Mouse (Mus musculus): ENCODE measurements around the gene Tmem129.

Tmem129 gene

DNA sequence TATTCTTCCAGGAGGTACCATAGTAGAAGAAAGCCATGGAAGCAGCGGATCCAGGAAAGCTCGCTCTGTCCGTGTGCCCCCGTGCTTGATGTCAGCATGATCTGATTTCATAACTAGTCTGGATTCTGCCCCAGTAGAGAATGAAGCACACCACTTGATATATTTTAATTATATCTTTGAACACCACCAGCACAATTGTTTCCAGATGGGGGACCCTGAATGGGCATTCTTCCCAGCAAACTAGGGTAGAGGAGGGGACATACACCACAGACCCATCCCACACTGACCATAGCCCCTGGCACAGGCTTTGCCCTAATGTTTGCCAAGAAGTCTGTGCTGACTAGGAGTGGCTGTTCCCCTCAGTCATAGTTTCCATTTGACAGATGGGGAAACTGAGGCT is 26.7 kb upstream of the Tmem129 start:
- no peak for DNase-seq

DNA sequence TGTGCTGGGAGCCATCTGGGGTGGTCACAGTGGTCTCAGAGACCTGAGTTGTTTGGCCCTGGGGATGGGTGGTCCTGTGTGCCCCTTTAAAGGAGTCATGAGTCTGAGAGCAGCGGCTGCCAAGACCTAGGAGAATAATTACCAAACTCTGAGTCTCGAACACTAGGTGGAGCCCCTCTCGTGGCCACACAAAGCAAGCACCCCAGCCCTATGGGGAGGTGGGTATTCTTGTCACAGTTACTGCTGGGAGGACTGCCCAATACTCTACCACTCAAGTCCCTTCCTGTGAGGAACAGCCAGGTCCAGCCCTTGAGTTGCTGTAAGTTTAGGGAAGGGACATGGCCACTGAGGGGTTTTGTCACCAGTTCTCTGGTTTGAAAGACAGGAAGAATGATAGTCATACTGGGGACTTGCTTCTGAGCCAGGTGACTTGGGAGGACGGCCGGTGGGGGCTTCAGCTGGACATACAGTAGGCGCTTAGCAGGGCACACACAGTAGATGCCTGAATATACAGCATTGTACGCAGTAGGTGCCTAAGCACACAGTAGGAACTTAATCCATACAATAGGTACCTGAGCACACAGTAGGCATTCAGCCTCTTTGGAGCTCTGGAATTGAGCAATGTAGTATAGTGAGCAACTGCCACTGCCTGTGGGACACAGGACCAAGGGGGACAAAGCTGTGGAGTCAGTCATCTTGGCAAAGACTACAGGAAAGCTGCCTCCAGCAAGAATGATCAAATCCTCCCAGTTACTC is 25.9 kb upstream of the Tmem129 start:
- DNase-seq: no peak

DNA sequence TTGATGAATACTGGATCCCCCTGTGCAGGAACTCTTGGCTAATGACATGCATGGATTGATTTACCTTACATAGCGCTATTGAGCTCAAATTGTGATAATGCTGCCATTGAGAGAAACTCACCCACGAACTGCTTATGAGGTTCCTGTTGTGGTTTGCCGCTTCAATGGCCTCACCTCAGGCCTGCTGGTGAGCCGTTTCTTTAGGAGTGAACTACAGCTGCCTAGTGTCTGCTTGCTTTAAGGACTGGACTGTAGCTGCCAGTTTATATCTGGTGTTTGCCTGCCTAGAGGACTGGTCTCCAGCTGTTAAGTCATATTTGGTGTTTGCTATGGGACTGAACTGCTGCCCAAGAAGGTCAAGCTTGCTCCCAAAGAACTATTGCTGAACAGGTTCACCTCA is 24.7 kb upstream of the Tmem129 start:
- DNase-seq: no peak

DNA sequence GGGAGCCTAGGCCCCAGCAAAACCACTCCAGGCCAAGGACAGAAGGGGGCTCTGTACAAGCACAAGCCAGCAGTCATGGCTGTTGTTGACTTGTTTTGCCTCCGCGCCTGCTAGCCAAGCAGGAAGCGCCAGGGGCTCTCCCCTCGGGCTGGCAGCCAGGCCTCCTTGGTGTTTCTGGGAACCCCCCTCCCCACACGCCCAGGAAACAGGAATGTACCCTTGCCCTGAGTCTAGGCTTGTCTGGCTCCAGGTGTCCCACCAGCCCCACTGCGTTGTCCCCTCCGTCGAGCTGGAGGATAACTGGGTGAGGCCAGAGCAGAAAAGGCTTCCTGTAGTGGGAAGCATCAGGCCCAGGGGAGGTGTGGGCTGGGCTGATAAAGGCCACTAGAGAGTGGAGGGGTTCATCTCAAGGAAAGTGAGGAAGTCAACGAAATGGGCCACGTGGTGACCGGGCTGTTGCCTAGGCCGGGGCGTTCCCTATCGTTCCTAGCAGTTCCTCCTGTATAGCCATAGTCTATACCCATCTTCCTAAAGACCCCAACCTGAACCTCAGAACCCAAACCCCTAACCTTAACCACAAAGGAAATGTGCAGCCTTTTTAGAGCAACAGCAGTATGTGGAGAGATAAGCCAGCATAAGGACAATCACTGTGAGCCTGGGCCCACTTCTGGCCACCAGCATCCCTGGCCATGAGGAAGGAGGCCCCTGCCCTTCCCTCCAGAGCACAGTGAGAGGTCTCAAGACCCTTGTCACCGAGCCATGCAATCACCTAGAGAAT is 23.6 kb upstream of the Tmem129 start:
- DNase-seq: no peak

DNA sequence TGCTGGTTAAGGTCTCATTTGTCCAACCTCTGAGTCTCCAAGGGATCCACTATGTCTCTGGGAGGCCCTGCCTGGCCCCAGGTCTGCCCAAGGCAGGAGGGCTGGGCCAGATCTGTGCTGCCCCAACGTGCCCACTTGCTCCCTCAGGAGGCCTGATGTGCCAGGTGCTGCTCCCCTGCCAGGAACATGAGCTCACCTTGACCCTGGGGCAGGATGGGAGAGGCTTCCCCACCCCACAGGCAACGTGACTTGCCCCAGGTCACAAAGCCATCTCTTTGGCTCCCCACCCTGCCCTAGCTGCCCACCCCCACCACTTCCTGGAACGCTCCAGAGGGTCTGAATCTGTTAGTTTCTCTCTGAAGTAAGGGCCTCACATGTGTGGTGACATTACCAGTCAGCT is 22.8 kb upstream of the Tmem129 start:
- DNase-seq: no peak

DNA sequence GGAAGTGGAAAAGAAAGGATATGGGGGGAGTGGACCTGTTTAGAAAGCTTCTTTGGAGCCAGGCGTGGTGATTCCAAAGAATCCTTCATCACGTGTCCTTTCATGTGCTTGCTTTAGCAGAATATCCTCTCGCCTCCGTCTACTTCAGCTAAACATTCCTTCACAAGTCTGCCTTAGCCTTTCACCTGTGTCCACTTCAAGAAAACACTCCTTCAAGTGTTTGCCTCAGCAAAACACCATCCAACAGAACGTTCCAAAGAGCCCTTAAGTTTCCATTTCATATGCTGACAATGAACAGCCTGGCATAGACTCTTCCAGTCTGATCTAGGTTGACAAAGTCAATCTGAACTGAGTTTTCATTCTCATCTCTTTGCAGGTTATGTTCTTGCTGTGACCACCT is 20.0 kb upstream of the Tmem129 start:
- no peak for DNase-seq

DNA sequence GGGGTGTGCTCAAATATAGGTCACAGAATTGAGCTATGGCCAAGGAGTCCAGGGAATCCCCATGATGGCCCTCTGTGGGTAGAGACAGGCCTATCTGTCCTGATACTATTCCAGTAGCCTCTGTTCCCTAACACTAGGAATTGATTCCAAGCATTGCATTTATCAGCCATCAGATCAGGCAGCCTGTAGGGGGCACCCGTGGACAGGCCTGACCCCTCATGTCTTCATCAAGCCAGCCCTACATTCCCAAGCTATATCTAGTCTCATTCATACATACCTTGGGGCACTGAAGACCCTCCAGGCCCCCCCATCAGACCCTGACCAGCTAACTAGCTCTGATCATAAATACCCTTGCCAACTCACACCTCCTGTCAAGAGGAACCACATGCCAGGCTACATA is 17.7 kb upstream of the Tmem129 start:
- DNase-seq: peak; percentile 48 to 51

DNA sequence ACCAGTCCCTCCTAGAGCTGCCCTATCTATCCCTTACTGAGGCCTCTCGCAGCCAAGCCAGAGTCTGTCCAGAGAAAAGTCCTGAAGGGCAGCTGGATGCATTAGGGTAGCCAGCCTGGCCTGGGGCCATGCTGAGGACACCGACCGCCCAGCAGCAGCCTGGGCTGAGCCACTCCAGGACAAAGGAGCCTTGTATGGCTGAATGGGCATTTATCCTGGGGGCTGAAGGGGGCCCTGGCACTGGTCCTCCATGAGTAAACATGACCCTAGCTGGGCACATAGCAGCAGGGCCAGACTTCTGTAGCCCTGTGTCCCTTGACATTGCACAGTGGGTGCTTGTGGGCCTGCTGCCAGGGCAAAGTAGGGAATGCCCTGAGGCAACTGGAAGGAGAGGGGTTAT is 16.2 kb upstream of the Tmem129 start:
- peak in 1 of 2 experiments; percentile 25 for DNase-seq

DNA sequence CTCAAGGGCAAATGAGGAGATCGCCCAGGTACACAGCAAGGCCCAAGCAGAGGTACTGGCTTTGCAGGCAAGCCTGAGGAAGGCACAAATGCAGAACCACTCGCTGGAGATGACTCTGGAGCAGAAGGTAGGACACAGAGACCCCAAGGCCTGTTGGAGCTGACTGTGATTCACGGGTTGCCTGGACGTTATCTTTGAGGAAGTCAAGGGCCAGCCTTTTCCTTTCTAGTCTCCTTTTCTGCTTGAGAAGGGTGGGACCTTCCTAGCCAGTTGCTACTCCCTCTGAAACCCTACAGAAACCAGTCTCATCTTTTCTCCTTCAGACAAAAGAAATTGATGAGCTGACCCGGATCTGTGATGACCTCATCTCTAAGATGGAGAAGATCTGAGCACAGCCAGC is 13.4 kb upstream of the Tmem129 start:
- DNase-seq: no peak

DNA sequence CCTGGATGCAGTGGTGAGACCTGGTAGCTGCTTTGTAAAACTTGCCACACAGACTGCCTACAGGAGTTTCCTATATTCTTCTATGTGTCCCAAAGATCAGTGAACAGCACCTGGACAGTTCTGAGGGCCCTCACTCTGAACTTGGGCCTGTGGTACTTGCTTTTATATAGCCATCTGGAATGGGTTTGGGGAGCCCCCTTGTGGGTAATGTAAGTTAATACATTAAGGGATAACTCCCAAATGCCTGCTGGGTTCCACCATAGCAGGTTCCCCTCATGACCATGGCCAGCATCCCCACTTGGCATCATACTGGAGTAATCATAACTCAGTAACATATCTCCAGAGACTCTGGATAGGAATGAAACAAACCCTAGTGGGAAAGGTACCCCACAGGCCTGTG is 10.0 kb upstream of the Tmem129 start:
- no peak for DNase-seq

DNA sequence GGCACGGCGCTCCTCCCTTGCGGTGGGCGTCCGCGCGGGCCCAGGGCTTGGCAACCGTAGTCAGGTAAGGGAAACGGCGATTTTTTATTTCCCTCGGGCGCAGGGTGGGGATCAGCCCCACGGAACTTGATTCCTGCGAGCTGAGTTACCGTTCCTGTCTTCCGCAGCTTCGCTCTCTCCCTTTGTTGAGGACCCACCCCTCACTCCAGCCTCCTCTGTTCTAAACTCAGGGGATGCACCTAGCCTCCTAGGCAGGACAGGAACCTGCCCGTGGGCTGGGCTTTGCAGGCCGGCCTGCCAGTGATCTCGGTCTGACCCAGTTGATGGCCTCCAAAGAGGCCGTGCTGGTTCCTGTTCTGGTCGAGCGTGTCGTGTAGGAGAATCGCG is 441 bp upstream of the Tmem129 start:
- DNase-seq: no peak

DNA sequence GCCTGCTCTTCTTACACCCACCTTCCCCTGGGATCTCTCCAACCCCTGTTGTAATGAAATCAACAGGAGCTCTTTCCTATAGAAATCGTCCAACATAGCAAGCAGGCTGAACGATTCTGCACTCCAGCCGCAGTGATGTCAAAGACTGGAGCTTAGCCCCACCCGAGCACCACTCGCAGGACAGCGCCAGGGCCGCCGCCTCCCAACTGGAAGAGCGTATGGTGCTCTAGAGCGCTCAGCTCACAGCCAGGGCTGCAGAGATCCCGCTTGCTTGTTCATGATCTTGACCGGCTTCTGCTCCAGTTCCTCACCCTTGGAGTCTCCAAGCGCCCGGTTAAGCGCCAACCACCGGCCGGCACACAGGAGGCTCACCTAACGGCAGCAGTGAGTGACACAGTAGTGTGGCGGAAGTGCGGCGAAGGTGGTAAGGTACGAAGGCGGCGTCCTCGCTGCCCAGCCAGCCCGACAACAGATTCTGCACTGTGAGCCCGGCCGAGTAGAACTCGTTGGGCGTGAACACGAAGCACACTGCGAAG is 897 bp downstream of the Tmem129 start:
- no peak for DNase-seq

DNA sequence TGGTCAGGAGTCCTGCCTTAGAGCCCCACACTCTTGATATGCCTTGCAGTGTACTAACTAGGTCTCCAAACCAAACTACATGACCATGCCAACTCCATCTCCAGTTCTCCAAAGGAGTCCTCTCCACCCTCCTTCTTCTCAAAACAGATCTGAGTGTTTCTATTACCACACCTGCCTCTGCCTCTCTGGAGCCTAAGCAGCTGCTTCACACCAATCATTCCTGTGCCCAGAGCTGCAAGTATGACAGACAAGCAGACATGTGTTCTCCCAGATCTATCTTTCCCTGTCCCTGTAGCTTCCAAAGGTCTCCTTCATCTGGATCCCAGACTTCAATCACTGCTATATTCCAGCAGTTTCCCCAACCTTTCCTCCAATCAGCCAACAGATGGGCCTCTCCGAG is 1.5 kb downstream of the Tmem129 start:
- no peak for DNase-seq

DNA sequence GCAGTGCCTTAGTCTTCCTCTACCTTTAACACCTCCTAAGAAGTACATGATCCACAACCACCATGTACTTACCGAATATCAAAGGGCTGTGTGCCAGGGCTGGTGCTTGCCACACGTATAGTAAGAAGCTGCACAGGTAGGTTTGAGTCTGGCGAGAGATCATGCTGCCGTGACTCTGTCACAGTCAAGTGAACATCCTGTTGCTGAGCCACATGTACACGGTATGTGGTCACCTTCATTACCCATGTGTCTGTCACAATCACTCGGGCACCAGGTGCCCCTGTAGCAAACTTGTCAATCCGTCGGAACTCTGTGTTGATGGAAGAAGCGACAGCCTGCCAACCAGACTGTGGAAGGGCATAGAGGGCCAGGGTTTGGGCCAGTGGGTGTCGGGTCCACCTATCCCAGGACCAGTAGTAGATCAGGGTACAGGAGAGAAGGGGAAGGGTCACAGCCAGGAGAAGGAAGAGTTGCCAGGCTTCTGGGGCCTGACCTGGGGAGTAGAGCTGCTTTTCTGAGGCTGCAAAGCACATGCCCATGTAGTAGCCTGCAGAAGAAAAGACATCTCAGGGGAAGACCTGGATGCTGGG is 2.9 kb downstream of the Tmem129 start:
- DNase-seq: no peak

DNA sequence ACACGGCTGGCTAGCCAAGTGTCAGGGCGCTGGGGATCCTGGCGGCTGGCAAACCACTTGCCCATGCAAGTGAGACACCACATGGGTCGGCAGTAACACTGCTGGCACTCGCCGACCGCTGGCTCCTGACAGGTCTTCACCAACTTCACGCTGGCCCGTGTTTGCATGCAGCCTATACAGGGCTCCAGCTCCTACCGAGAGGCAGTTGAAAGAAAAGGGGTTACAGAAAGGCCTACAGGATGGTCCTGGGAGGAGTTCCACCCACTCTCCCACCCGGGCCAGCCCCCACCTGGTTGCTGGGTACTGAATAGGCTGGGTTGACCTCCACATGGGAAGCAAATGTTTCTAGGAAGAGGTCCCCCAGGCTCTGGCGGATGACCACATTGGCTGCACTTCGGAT is 3.8 kb downstream of the Tmem129 start:
- no peak for DNase-seq

DNA sequence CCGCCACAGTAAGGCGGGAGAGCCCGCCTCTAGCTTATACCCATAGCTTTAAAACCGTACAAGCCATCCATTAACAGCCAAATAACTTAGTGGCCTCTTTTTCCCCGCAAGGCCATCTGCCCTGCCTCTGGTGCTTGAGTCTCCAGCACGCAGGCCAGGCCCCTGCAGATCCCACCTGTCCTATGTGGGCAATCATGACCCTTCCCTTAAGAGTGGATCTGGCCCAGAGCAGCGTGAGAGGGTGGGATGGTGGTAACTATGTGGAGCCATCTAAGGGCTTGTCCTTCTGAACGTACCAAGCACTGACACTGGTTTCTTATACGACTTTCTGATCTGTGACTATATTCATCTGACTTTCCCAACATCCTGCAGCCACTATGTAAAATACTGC is 5.4 kb downstream of the Tmem129 start:
- DNase-seq: no peak

DNA sequence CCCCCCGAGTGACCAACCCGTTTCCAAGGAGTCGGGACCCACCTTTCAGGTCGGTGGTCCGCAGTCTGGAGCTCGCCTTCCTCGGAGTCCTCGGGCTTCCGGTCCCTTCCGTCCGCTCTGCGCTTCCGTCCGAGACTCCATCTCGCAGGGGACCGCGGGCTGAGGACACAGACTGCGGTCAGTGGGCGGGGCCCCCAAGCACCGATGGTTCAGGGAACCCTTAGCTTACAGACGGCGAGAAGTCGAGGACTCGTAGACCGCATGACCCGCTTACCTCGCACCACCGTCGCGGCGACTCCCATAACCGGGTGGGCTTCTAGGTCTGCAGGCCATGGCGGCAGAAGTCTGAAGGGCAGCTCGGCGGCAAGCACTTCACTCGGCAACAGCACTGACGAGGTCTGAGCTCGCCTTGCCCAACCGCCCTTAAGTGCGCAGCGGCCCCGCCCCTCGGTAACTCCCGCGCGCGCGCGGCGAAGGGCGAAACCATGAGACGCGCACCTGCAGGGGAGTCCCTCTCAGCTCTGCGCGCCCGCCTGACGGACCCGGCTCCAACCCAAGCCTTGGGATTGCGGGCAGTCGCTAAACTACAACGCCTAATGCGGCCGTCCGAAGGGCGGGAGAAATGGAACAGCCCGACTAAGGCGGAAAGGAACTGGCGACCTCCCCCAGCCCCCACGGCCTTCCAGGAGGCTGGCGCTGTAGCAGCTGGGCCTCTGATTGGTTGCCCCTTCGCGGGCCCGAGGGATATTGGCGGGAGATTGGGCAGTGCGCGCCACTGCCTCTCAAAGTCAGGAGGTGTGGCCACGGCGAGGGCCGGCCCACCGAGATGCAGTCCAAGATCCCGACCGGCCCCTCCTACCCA is 6.1 kb downstream of the Tmem129 start, which contains the start of gene Slbp:
Slbp (minus strand) TSS at position 654 of the 862 bp plus-strand sequence.
- peak; percentile 92 to 94 for DNase-seq

DNA sequence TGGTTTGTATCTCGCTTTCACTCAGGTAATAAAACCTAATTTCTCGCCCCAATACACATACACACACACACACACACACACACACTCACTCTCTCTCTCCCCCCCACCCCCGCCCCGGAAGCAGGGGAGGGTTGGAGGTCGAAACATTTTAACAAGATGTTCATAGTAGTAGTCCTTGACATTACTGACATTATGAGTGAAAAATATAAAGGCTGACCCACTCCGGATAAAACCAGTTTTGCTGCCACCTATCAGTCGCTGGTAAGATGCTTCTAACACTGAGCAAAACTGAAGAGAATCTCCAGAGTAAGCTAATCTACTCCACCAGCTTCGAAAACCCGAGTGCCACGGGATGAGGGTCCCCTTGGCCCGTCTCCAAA is 6.7 kb downstream of the Tmem129 start:
- DNase-seq: no peak

DNA sequence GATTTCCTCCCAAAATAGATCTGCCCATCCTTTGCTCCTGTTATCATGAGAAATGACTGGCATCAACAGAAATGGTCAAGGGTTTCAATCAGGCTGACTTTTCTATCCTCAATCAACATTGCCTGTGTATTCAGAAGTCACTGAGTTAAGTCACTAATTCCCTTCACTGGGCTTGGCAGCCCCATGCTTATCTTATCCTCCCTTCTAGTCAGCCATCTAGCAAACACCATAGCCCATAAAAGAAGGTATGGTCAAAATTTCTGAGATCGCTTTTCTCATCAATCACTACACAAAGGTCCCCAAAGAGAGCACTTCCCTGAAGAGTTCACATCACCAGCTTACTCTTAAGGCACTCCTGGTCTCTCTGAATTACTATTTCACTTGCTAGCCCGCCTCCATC is 7.2 kb downstream of the Tmem129 start:
- DNase-seq: no peak

DNA sequence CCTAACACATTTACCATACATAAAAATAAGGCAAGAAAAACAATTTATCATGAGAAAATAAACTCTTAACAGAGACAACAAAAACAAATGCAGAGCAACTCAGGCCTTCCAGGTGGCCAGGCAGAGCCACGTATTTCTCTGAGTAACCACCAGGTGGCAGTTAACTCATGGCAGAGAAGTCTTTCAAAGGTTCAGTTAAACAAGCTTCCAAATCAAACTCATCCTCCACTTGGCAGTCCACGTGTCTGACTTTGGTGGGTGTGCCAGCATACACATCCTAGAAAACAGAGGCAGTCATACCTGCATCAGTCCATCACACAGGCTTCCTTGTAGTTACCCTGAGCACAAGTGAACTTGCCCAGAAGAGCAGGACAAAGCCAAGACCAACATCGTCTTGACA is 17.6 kb downstream of the Tmem129 start:
- DNase-seq: peak; percentile 40 to 47

DNA sequence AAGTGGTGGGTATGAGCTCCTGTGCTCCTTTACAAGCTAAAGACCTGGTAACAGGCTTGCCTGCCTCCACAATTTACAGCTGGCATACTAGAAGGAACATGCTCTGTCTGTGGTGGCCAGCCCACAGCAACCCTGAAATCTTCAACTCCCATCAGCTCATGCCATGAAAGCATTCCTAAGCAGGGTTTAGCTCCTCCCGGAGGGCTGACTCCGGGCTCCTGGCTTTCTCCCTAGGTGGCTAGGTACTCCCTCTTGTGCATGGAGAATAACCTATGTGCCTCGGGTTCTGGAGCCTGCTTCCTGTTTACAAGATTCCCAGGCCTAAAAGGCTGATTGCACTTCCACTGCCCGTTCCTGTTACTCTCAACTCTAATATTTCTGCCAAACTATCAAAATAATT is 19.4 kb downstream of the Tmem129 start:
- no peak for DNase-seq

DNA sequence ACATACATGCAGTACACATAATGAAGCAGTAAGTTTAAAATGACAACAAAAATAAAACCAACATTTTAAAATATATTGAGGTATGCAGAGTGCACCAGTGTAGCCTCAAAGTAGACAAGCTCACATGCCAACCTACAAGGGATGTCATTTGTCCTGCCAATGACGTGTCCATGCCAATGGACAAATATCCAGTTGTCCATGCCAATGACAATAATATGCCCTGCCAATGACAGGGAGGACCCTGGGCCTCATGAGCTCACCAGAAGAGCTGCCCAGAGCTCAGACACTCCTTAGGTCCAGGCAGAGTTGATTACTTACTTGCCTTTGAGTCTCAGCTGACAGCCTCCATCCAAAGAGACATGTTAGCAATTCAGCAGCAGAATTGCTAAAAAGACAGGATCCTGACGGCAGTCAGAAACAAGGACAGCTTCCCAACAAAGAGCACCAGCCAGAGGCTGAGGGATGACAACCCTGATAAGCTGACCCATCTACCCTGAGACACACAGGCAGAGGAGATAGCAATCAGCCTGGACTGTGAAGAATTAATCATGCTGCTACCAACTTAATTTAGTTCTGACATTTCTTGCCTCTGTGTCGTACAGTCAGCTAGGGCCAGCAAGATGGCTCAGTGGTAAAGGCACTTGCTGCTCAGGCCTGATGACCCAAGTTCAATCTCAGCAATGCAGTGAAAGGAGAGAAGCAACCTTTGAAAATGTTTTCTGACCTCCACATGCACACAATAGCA is 20.4 kb downstream of the Tmem129 start:
- DNase-seq: no peak
